Mouse (Mus musculus): ENCODE data around the gene Rabep1.
"Not testable (repeated sequence)": the region's sequence is repeated elsewhere in the genome, so short reads cannot be mapped to it uniquely, and the experiment has no call there.

Rabep1 gene

GRCm38 (mm10) chr11:70831201-70831600 lies 13.4 kb upstream of the Rabep1 start:
- DNase-seq (ENCODE audit: low spot score) = no peak

- DNase-seq (ENCODE audit: low spot score) = no peak
These were observed 11.2 kb upstream of the Rabep1 start for GRCm38 (mm10) chr11:70833408-70833807.

GRCm38 (mm10) chr11:70833831-70834230 lies 10.7 kb upstream of the Rabep1 start:
- DNase-seq (ENCODE audit: low spot score) = no peak

GRCm38 (mm10) chr11:70835381-70835831 lies 9.2 kb upstream of the Rabep1 start:
- no peak for DNase-seq (ENCODE audit: low spot score)

GRCm38 (mm10) chr11:70837031-70837430 lies 7.5 kb upstream of the Rabep1 start:
- DNase-seq (ENCODE audit: low spot score) = no peak

- DNase-seq (ENCODE audit: low spot score) = no peak
These were observed 6.0 kb upstream of the Rabep1 start for GRCm38 (mm10) chr11:70838610-70839009.

GRCm38 (mm10) chr11:70842983-70843382 lies 1.6 kb upstream of the Rabep1 start:
- DNase-seq (ENCODE audit: low spot score) = no peak

- no peak for DNase-seq (ENCODE audit: low spot score)
These were observed 652 bp upstream of the Rabep1 start for GRCm38 (mm10) chr11:70843701-70844551.

GRCm38 (mm10) chr11:70845457-70845978 lies 940 bp downstream of the Rabep1 start:
- no peak for DNase-seq (ENCODE audit: low spot score)

GRCm38 (mm10) chr11:70846029-70846428 lies 1.5 kb downstream of the Rabep1 start:
- DNase-seq (ENCODE audit: low spot score) = no peak

GRCm38 (mm10) chr11:70860371-70860770 lies 15.8 kb downstream of the Rabep1 start:
- no peak for DNase-seq (ENCODE audit: low spot score)

- not testable (repeated sequence) for DNase-seq (ENCODE audit: low spot score)
These were observed 18.6 kb downstream of the Rabep1 start for GRCm38 (mm10) chr11:70863204-70863603.

- no peak for DNase-seq (ENCODE audit: low spot score)
These were observed 20.6 kb downstream of the Rabep1 start for GRCm38 (mm10) chr11:70865223-70865622.

- no peak for DNase-seq (ENCODE audit: low spot score)
These were observed 24.7 kb downstream of the Rabep1 start for GRCm38 (mm10) chr11:70869263-70869662.

- DNase-seq (ENCODE audit: low spot score) = no peak
These were observed 25.2 kb downstream of the Rabep1 start for GRCm38 (mm10) chr11:70869811-70870210.

GRCm38 (mm10) chr11:70870407-70870806 lies 25.8 kb downstream of the Rabep1 start:
- peak; percentile 79 for DNase-seq (ENCODE audit: low spot score)

- DNase-seq (ENCODE audit: low spot score) = no peak
These were observed 26.5 kb downstream of the Rabep1 start for GRCm38 (mm10) chr11:70871110-70871509.

GRCm38 (mm10) chr11:70871766-70872330 lies 27.3 kb downstream of the Rabep1 start:
- peak; percentile 12 for DNase-seq (ENCODE audit: low spot score)

GRCm38 (mm10) chr11:70873846-70874613 lies 29.5 kb downstream of the Rabep1 start:
- DNase-seq (ENCODE audit: low spot score) = no peak

GRCm38 (mm10) chr11:70877670-70878069 lies 33.1 kb downstream of the Rabep1 start:
- no peak for DNase-seq (ENCODE audit: low spot score)

GRCm38 (mm10) chr11:70882905-70883430 lies 38.4 kb downstream of the Rabep1 start:
- no peak for DNase-seq (ENCODE audit: low spot score)

- DNase-seq (ENCODE audit: low spot score) = no peak
These were observed 46.1 kb downstream of the Rabep1 start for GRCm38 (mm10) chr11:70890643-70891042.
